Mouse (Mus musculus) heart, embryonic 15.5 days (tissue): ENCODE measurements around the gene Ctla4. TPM values are rescaled to one million over a fixed set of nuclear protein-coding genes. Genes with fewer than 3 reads are reported as not detected.
A peak's percentile ranks its signal among the peaks of the same experiment; 100 is the strongest.

ENCODE experiments used
- ATAC-seq: fragments of 200-750 bp; cut with Nextera tagmentation; replicated peaks from 2 replicates; pipeline ENCODE4 v1.8.0; 2017; ENCODE audit warnings: low read depth, moderate TSS enrichment; ENCODE audit not compliant: insufficient number of reproducible peaks, insufficient read depth, low FRiP score
- H3K27ac ChIP-seq: fragments of 300-500 bp; sonication (generic); 2 replicates; pipeline ENCODE4 v1.5.1; 2015; ENCODE audit warnings: mild to moderate bottlenecking, inconsistent platforms
- H3K27me3 ChIP-seq: fragments of 300-500 bp; sonication (generic); 2 replicates; pipeline ENCODE4 v1.6.1; 2015; ENCODE audit warnings: inconsistent platforms
- H3K36me3 ChIP-seq: fragments of 300-500 bp; sonication (generic); 2 replicates; pipeline ENCODE4 v1.6.1; 2015; ENCODE audit warnings: mild to moderate bottlenecking, inconsistent platforms
- H3K4me1 ChIP-seq: fragments of 300-500 bp; sonication (generic); replicated peaks from 2 replicates; pipeline ENCODE4 v1.6.1; 2015; ENCODE audit warnings: inconsistent platforms
- H3K4me2 ChIP-seq: fragments of 300-500 bp; sonication (generic); 2 replicates; pipeline ENCODE4 v1.6.1; 2015; ENCODE audit warnings: inconsistent platforms, mild to moderate bottlenecking, moderate library complexity
- H3K4me3 ChIP-seq: fragments of 300-500 bp; sonication (generic); 2 replicates; pipeline ENCODE4 v1.5.1; 2015; ENCODE audit warnings: mild to moderate bottlenecking, inconsistent platforms
- H3K9ac ChIP-seq: fragments of 300-500 bp; sonication (generic); 2 replicates; pipeline ENCODE4 v1.6.1; 2015; ENCODE audit warnings: mild to moderate bottlenecking, inconsistent platforms
- H3K9me3 ChIP-seq: fragments of 300-500 bp; sonication (generic); replicated peaks from 2 replicates; pipeline ENCODE4 v1.6.1; 2016; ENCODE audit warnings: inconsistent platforms
- WGBS: fragments of 180-500 bp; shearing (Covaris S2); methylation state at CpG from one replicate; pipeline ENCODE4 v1.1.7; 2015; ENCODE audit warnings: mixed read lengths; 5-methylcytosine and 5-hydroxymethylcytosine counted together
- polyA plus RNA-seq: library from polyadenylated mRNA; unstranded; fragments of >200 nt; fragmentation: Nextera tagmentation; extraction: Ambion mirVana; gene quantifications from 2 replicates; pipeline ENCODE4 v1.2.1, GENCODE M21; 2015

The Ctla4 gene
- polyA plus RNA-seq, 1 experiment from 2014 or later = 0.20 TPM

DNA sequence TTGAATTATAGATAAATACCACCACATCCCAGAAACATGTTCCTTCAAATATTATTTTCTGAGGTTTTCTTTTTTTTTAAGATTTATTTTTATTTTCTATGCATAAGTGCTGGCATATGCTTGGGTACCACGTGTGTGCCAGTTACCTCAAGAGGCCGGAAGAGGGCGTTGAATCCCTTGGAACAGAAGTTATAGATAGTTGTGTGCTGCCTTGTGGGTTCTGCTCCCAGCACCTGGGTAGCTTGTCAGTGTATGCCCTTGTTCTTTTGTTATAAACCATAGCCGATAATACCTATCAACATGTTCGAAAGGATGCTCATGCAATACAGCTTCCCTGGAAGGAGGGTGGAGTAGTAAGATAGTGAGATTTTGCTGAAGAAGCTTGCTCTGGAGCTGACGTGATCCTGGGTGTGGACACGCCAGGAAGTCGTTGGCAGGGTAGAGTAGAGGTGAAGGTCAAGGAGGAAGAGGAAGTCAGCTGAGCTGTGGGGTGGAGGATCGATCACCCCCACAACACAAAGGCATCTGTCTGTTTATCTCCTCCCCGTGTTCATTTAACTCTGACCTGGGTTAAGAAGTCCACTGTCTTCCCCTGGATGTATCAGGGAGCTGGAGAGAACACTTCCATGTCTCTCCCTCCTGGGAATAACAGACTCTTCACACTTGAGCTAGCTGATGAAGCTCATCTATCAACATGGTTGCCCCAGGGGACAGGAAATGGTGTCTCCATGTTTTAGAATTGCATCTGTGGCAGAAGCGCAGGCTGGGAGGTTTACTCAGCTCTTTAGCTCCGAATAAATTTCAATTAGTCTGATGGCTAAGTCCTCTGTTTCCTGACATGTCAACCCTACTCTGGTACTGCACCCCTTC lies 29.2 kb upstream of the Ctla4 start:
- ATAC-seq = no peak
- 69% methylated on average over 12 of the region's 12 CpGs for whole genome bisulfite sequencing
- Histone ChIP-seq H3K4me3 (no peak overlapping the region), H3K27me3 (no peaks in the 10 kb centered on the region), H3K4me1 (peaks cover 47% of the 10 kb centered on the region), H3K27ac (no peak overlapping the region), H3K9me3 (no peaks in the 10 kb centered on the region), H3K4me2 (no peak overlapping the region), H3K36me3 (no peaks in the 10 kb centered on the region), H3K9ac (no peak overlapping the region)

- Histone ChIP-seq H3K27me3 (no peaks in the 10 kb centered on the region), H3K9ac (no peak overlapping the region), H3K36me3 (no peaks in the 10 kb centered on the region), H3K9me3 (no peaks in the 10 kb centered on the region), H3K4me1 (peaks cover 42% of the 10 kb centered on the region), H3K27ac (peak overlapping the region; percentile 24), H3K4me3 (no peak overlapping the region), H3K4me2 (no peak overlapping the region)
- WGBS = 23% methylated on average over 3 of the region's 3 CpGs
- peak; percentile 53 for ATAC-seq
These were observed 27.6 kb upstream of the Ctla4 start for GRCm38 (mm10) chr1:60859159-60859558.

DNA sequence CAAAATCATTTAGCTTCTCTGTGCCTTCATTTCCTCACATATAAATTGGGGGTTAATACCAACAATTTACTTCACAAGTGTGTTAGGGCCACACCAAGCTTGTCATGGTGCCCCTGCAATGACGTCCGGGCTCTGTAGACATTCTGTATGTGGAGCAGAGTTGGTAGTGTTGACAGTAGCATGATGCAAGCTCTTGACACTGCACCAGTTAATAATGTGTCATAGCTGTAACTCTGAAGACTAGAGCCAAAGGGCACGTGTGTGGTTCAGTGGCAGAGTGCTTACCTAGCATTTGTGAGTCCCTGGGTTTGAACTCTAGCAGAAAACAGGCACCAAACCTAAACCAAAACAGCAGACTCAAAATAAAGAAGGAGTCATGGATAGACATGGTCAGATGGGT lies 27.0 kb upstream of the Ctla4 start:
- no peak overlapping the region for H3K9ac ChIP-seq
- H3K4me2 ChIP-seq = no peak overlapping the region
- peak overlapping the region; percentile 48; the same call in 1 of the 2 replicates for H3K27ac ChIP-seq
- no peak overlapping the region for H3K4me3 ChIP-seq
- WGBS = 47% methylated on average over 3 of the region's 3 CpGs
- H3K36me3 ChIP-seq = no peaks in the 10 kb centered on the region
- no peaks in the 10 kb centered on the region for H3K27me3 ChIP-seq
- ATAC-seq = no peak
- H3K9me3 ChIP-seq = no peaks in the 10 kb centered on the region
- peaks cover 42% of the 10 kb centered on the region for H3K4me1 ChIP-seq

DNA sequence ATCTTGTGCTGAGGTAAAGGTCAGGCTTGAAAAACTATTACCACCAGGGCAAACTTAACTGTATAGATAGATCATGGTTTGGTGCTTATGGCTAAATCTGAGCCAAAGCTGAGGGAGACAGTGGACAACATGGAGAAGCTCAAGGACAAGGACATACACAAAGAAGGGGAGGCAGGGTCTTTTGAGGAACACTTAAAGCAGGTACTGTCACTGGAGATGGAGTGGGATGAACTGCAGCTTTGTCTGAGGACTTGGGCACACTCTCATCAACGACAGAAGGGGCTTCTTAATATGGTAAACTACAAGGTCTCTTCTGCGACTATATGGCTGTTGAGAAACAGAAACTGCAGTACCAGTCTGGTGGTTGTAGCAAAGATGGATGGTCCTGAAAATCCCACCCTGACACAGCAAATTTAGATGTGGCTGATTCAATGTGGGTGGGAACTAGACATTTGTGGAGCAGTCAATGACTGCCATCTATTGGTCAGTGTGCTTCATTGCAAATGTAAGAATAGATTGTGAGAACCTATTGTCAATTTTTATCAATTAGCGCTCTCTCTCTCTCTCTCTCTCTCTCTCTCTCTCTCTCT lies 26.3 kb upstream of the Ctla4 start:
- Histone ChIP-seq H3K36me3 (no peaks in the 10 kb centered on the region), H3K4me3 (peak overlapping the region; percentile 19), H3K27me3 (no peaks in the 10 kb centered on the region), H3K9ac (no peak overlapping the region), H3K4me1 (peaks cover 42% of the 10 kb centered on the region), H3K27ac (peak overlapping the region; percentile 48), H3K9me3 (no peaks in the 10 kb centered on the region), H3K4me2 (peak overlapping the region; percentile 52)
- ATAC-seq = no peak
- 14% methylated on average over 3 of the region's 3 CpGs for WGBS

DNA sequence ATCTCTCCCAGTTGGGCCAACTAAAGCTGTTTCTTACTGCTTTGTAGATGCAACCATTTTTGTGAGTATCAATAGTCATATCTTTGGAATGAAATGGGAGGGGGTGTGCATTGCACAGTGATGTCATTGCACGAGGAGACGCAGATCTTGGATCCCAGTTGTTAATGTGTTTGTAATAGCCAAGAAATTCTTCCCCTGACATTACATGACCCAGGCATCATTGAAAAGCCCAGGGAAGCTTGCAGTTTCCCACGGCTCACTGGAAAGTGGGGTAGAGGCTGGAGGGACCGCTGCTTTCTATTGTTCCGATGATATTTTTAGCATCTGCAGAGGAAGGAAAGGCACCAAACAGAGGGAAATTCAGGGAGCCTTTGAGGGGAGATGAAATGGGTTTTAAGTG lies 25.8 kb upstream of the Ctla4 start:
- Histone ChIP-seq H3K36me3 (no peaks in the 10 kb centered on the region), H3K4me3 (peak overlapping the region; percentile 19), H3K4me2 (peak overlapping the region; percentile 52), H3K27ac (peak overlapping the region; percentile 48; the same call in 1 of the 2 replicates), H3K27me3 (no peaks in the 10 kb centered on the region), H3K9me3 (no peaks in the 10 kb centered on the region), H3K4me1 (peaks cover 44% of the 10 kb centered on the region), H3K9ac (no peak overlapping the region)
- WGBS = 16% methylated on average over 5 of the region's 5 CpGs
- ATAC-seq = 0 out of 2 replicates have a peak, but pooled peaks have one; percentile 14

GRCm38 (mm10) chr1:60861431-60861830 lies 25.4 kb upstream of the Ctla4 start:
- peak overlapping the region; percentile 52; the same call in 1 of the 2 replicates for H3K4me2 ChIP-seq
- no peaks in the 10 kb centered on the region for H3K36me3 ChIP-seq
- H3K9me3 ChIP-seq = no peaks in the 10 kb centered on the region
- peak overlapping the region; percentile 48; the same call in 1 of the 2 replicates for H3K27ac ChIP-seq
- 77% methylated on average over 5 of the region's 5 CpGs for WGBS
- H3K4me1 ChIP-seq = peaks cover 44% of the 10 kb centered on the region
- H3K4me3 ChIP-seq = no peak overlapping the region
- no peak overlapping the region for H3K9ac ChIP-seq
- H3K27me3 ChIP-seq = no peaks in the 10 kb centered on the region
- no peak for ATAC-seq

DNA sequence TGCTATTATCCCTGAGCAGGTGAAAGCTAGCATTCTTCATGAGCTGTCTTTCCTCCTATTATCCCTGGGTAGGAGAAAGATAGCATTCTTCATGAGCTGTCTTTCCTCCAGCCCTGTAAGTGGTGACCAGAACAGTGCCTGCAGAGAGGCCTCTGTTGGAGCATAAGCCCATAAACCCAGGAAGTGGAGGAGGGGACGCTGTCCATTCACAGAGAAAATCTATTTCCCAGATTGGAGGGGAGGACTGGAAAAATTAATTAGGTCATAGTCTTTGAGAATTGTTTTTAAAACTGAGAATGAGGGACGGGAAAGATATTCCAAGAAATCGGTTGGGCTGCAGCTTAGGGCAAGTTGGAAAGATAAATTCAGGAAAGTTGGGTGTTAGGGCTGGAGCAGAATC lies 24.3 kb upstream of the Ctla4 start:
- H3K36me3 ChIP-seq = no peaks in the 10 kb centered on the region
- peaks cover 44% of the 10 kb centered on the region for H3K4me1 ChIP-seq
- H3K27me3 ChIP-seq = no peaks in the 10 kb centered on the region
- no peak overlapping the region for H3K4me3 ChIP-seq
- H3K4me2 ChIP-seq = 0 out of 2 replicates have a peak overlapping the region, but pooled peaks have one; percentile 18
- H3K9ac ChIP-seq = no peak overlapping the region
- no peaks in the 10 kb centered on the region for H3K9me3 ChIP-seq
- H3K27ac ChIP-seq = peak overlapping the region; percentile 78
- WGBS = 46% methylated on average over 3 of the region's 3 CpGs
- no peak for ATAC-seq

DNA sequence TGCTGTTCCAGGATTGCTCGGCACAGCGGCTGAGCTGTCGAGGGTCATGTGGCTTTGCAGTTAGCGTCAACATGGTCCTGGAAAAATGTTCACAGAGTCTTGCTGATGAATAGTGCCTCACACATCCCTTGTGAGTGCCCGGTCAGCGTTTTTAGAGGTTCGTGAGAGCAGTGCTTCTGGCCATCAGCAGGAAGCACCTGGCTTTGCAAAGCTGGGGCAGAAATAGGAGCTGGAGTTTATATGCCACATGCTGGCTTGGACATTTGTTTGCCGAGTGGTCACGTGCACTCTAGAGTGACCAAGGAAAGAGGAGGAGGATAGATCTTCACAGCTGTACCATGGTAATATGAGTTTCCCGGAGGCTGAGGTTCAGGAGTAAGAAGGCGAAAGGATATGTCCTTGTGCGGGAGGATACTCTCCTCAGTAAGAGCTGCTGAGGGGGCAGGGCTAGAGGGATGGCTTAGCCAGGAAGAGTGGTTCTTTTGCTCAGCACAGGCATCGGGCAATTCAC lies 23.8 kb upstream of the Ctla4 start:
- Histone ChIP-seq H3K4me1 (peaks cover 40% of the 10 kb centered on the region), H3K4me3 (no peak overlapping the region), H3K4me2 (peak overlapping the region; percentile 18; the same call in 1 of the 2 replicates), H3K9me3 (no peaks in the 10 kb centered on the region), H3K27ac (peak overlapping the region; percentile 78), H3K27me3 (no peaks in the 10 kb centered on the region), H3K9ac (no peak overlapping the region), H3K36me3 (no peaks in the 10 kb centered on the region)
- WGBS = 39% methylated on average over 13 of the region's 13 CpGs
- ATAC-seq = peak; percentile 43

- H3K36me3 ChIP-seq = no peaks in the 10 kb centered on the region
- no peak overlapping the region for H3K9ac ChIP-seq
- WGBS = 81% methylated on average over 3 of the region's 3 CpGs
- peak overlapping the region; percentile 78 for H3K27ac ChIP-seq
- no peak for ATAC-seq
- no peaks in the 10 kb centered on the region for H3K27me3 ChIP-seq
- no peak overlapping the region for H3K4me2 ChIP-seq
- no peaks in the 10 kb centered on the region for H3K9me3 ChIP-seq
- no peak overlapping the region for H3K4me3 ChIP-seq
- peaks cover 39% of the 10 kb centered on the region for H3K4me1 ChIP-seq
These were observed 23.1 kb upstream of the Ctla4 start for GRCm38 (mm10) chr1:60863701-60864100.

- no peak overlapping the region for H3K4me2 ChIP-seq
- no peaks in the 10 kb centered on the region for H3K36me3 ChIP-seq
- H3K4me3 ChIP-seq = no peak overlapping the region
- H3K9me3 ChIP-seq = no peaks in the 10 kb centered on the region
- 81% methylated on average over 2 of the region's 2 CpGs for WGBS
- H3K4me1 ChIP-seq = peaks cover 26% of the 10 kb centered on the region
- no peak overlapping the region for H3K9ac ChIP-seq
- H3K27me3 ChIP-seq = no peaks in the 10 kb centered on the region
- ATAC-seq = no peak
- H3K27ac ChIP-seq = no peak overlapping the region
These were observed 21.6 kb upstream of the Ctla4 start for GRCm38 (mm10) chr1:60865167-60865566.

DNA sequence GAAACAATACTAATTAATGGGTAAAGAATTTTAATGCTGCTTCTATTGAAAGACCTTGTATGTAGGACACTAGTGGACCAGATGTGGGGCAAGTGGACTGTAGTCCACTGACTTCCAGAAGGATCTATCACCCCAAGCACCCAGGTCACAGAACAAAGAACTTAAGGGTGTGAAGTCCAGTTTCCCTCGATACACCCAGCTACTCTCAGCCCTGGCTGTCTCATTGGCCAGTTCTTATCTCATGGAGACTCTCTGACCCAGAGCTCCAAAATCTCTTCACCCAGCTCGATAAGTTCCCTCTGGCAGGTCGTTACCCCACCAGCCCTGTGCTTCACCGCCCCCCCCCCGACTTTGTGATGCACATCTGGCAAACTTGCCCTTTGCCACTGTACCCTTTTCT lies 20.8 kb upstream of the Ctla4 start:
- Histone ChIP-seq H3K4me3 (no peak overlapping the region), H3K27ac (no peak overlapping the region), H3K9ac (no peak overlapping the region), H3K36me3 (no peaks in the 10 kb centered on the region), H3K9me3 (no peaks in the 10 kb centered on the region), H3K4me2 (no peak overlapping the region), H3K4me1 (peaks cover 18% of the 10 kb centered on the region), H3K27me3 (no peaks in the 10 kb centered on the region)
- 48% methylated on average over 5 of the region's 5 CpGs for WGBS
- no peak for ATAC-seq
